Mouse (Mus musculus) urinary bladder, postnatal 4 days (tissue): ENCODE data around the gene Heg1.

ENCODE experiments used
- DNase-seq, 2 experiments: peaks; one replicate each; pipeline ENCODE4 v3.0.0; 2021 to 2022; ENCODE audit warnings: low spot score in 2 of 2

Heg1 gene

GRCm38 (mm10) chr16:33820269-33821178 is 136.4 kb downstream of the Heg1 start:
- DNase-seq = peak; percentile 75 to 91
